Mouse (Mus musculus) hindbrain, embryonic 10.5 days (tissue): ENCODE measurements around the gene Anp32b. TPM values are rescaled to one million over a fixed set of nuclear protein-coding genes. Genes with fewer than 3 reads are reported as not detected.

Source experiments
- DNase-seq: peaks from one replicate; pipeline ENCODE4 v3.0.0-alpha.2; 2017; ENCODE audit warnings: low spot score
- H3K27ac ChIP-seq: fragments of 300-500 bp; sonication (generic); 2 replicates; pipeline ENCODE4 v1.5.1; 2016; ENCODE audit warnings: mild to moderate bottlenecking, moderate library complexity
- H3K27me3 ChIP-seq: fragments of 300-500 bp; sonication (generic); 2 replicates; pipeline ENCODE4 v1.6.1; 2016; ENCODE audit warnings: mild to moderate bottlenecking; ENCODE audit not compliant: poor library complexity, insufficient read depth, severe bottlenecking
- H3K36me3 ChIP-seq: fragments of 300-500 bp; sonication (generic); 2 replicates; pipeline ENCODE4 v1.6.1; 2016; ENCODE audit warnings: mild to moderate bottlenecking, moderate library complexity
- H3K4me1 ChIP-seq: fragments of 300-500 bp; sonication (generic); replicated peaks from 2 replicates; pipeline ENCODE4 v1.6.1; 2016; ENCODE audit warnings: mild to moderate bottlenecking
- H3K4me3 ChIP-seq: fragments of 300-500 bp; sonication (generic); 2 replicates; pipeline ENCODE4 v1.5.1; 2016; ENCODE audit warnings: mild to moderate bottlenecking, moderate library complexity
- H3K9me3 ChIP-seq: fragments of 300-500 bp; sonication (generic); 2 replicates; pipeline ENCODE4 v1.6.1; 2016; ENCODE audit warnings: mild to moderate bottlenecking, moderate library complexity
- WGBS: fragments of 180-500 bp; shearing (Covaris S2); methylation state at CpG from one replicate; pipeline ENCODE4 v1.1.7; 2016; 5-methylcytosine and 5-hydroxymethylcytosine counted together
- polyA plus RNA-seq: library from polyadenylated mRNA; unstranded; fragments of >200 nt; fragmentation: Nextera tagmentation; extraction: Ambion mirVana; gene quantifications from 2 replicates; pipeline ENCODE4 v1.2.1, GENCODE M21; 2016

Anp32b gene
- polyA plus RNA-seq, 1 experiment from 2014 or later, result 250 TPM

GRCm38 (mm10) chr4:46457186-46457585, 6.5 kb downstream of the Anp32b start:
- over 99% methylated on average over 3 of the region's 3 CpGs for WGBS
- H3K36me3 ChIP-seq, result peaks cover 65% of the 10 kb centered on the region
- DNase-seq, result no peak

GRCm38 (mm10) chr4:46458411-46458810, 7.7 kb downstream of the Anp32b start:
- no peak for DNase-seq
- Histone ChIP-seq H3K4me1 (peaks cover 24% of the 10 kb centered on the region), H3K4me3 (no peak overlapping the region), H3K27me3 (no peaks in the 10 kb centered on the region), H3K27ac (no peak overlapping the region), H3K36me3 (peaks cover 74% of the 10 kb centered on the region), H3K9me3 (no peaks in the 10 kb centered on the region)
- WGBS, result 92% methylated on average over 2 of the region's 2 CpGs

More at GRCm38 (mm10) chr4:46457186-46457585, 6.5 kb downstream of the Anp32b start:
- no peaks in the 10 kb centered on the region for H3K9me3 ChIP-seq
- peaks cover 36% of the 10 kb centered on the region for H3K4me1 ChIP-seq
- H3K27ac ChIP-seq, result no peak overlapping the region
- no peaks in the 10 kb centered on the region for H3K27me3 ChIP-seq
- H3K4me3 ChIP-seq, result no peak overlapping the region

GRCm38 (mm10) chr4:46463130-46463830, 12.6 kb downstream of the Anp32b start:
- Histone ChIP-seq H3K9me3 (no peaks in the 10 kb centered on the region), H3K4me1 (no peaks in the 10 kb centered on the region), H3K36me3 (peaks cover 96% of the 10 kb centered on the region), H3K27ac (no peak overlapping the region), H3K27me3 (no peaks in the 10 kb centered on the region), H3K4me3 (no peak overlapping the region)
- 87% methylated on average over 7 of the region's 7 CpGs for WGBS
- peak; percentile 40 for DNase-seq

- no peak overlapping the region for H3K27ac ChIP-seq
- H3K27me3 ChIP-seq, result no peaks in the 10 kb centered on the region
- no peaks in the 10 kb centered on the region for H3K9me3 ChIP-seq
- no peak for DNase-seq
- WGBS, result 92% methylated on average over 3 of the region's 3 CpGs
- peaks cover 100% of the 10 kb centered on the region for H3K36me3 ChIP-seq
- no peak overlapping the region for H3K4me3 ChIP-seq
- no peaks in the 10 kb centered on the region for H3K4me1 ChIP-seq
Measured at GRCm38 (mm10) chr4:46465740-46466139, 15.0 kb downstream of the Anp32b start.

GRCm38 (mm10) chr4:46475101-46475500, 24.4 kb downstream of the Anp32b start:
- peaks cover 88% of the 10 kb centered on the region for H3K36me3 ChIP-seq
- H3K4me1 ChIP-seq, result no peaks in the 10 kb centered on the region
- no peaks in the 10 kb centered on the region for H3K27me3 ChIP-seq
- WGBS, result 96% methylated on average over 5 of the region's 5 CpGs
- H3K27ac ChIP-seq, result no peak overlapping the region
- H3K9me3 ChIP-seq, result no peaks in the 10 kb centered on the region
- no peak overlapping the region for H3K4me3 ChIP-seq
- DNase-seq, result no peak

- H3K4me1 ChIP-seq, result no peaks in the 10 kb centered on the region
- peaks cover 49% of the 10 kb centered on the region for H3K36me3 ChIP-seq
- H3K9me3 ChIP-seq, result no peaks in the 10 kb centered on the region
- WGBS, result 100% methylated on average over 2 of the region's 2 CpGs
- no peak for DNase-seq
- H3K27ac ChIP-seq, result no peak overlapping the region
- H3K4me3 ChIP-seq, result no peak overlapping the region
- H3K27me3 ChIP-seq, result no peaks in the 10 kb centered on the region
Measured at GRCm38 (mm10) chr4:46479081-46479480, 28.4 kb downstream of the Anp32b start.

GRCm38 (mm10) chr4:46485696-46486417, 35.2 kb downstream of the Anp32b start:
- DNase-seq, result no peak
- Histone ChIP-seq H3K4me1 (peaks cover 15% of the 10 kb centered on the region), H3K36me3 (no peaks in the 10 kb centered on the region), H3K4me3 (no peak overlapping the region), H3K27ac (no peak overlapping the region), H3K27me3 (no peaks in the 10 kb centered on the region), H3K9me3 (no peaks in the 10 kb centered on the region)
- WGBS, result 56% methylated on average over 14 of the region's 14 CpGs

GRCm38 (mm10) chr4:46487348-46487747, 36.6 kb downstream of the Anp32b start:
- no peak for DNase-seq
- Histone ChIP-seq H3K4me3 (no peak overlapping the region), H3K9me3 (no peaks in the 10 kb centered on the region), H3K36me3 (peaks cover 6% of the 10 kb centered on the region; the same call in 1 of the 2 replicates), H3K27ac (no peak overlapping the region), H3K27me3 (no peaks in the 10 kb centered on the region), H3K4me1 (peaks cover 15% of the 10 kb centered on the region)
- 94% methylated on average over 5 of the region's 5 CpGs for WGBS

GRCm38 (mm10) chr4:46489028-46489925, 38.6 kb downstream of the Anp32b start, which contains the start of gene Nans:
TSS of gene Nans (plus strand) at chr4:46489248.
- Histone ChIP-seq H3K27ac (peak within 1 kb of the TSS; percentile 89), H3K4me1 (peaks cover 15% of the 10 kb centered on the region), H3K9me3 (no peaks in the 10 kb centered on the region), H3K36me3 (peaks cover 25% of the 10 kb centered on the region), H3K27me3 (peaks cover 18% of the 10 kb centered on the region; the same call in 1 of the 2 replicates), H3K4me3 (peak within 1 kb of the TSS; percentile 80)
- DNase-seq, result peak; percentile 94
- under 1% methylated on average over 58 of the region's 58 CpGs for WGBS

GRCm38 (mm10) chr4:46493071-46493470, 42.4 kb downstream of the Anp32b start:
- no peak for DNase-seq
- peaks cover 51% of the 10 kb centered on the region for H3K36me3 ChIP-seq
- 91% methylated on average over 6 of the region's 6 CpGs for WGBS

GRCm38 (mm10) chr4:46495543-46495942, 44.8 kb downstream of the Anp32b start:
- peaks cover 9% of the 10 kb centered on the region for H3K4me1 ChIP-seq
- H3K27ac ChIP-seq, result no peak overlapping the region
- 89% methylated on average over 12 of the region's 12 CpGs for WGBS
- DNase-seq, result no peak
- H3K27me3 ChIP-seq, result peaks cover 66% of the 10 kb centered on the region
- H3K4me3 ChIP-seq, result no peak overlapping the region
- H3K36me3 ChIP-seq, result peaks cover 65% of the 10 kb centered on the region
- H3K9me3 ChIP-seq, result no peaks in the 10 kb centered on the region

More at GRCm38 (mm10) chr4:46493071-46493470, 42.4 kb downstream of the Anp32b start:
- Histone ChIP-seq H3K4me3 (no peak overlapping the region), H3K27ac (no peak overlapping the region), H3K4me1 (peaks cover 9% of the 10 kb centered on the region), H3K9me3 (no peaks in the 10 kb centered on the region), H3K27me3 (peaks cover 52% of the 10 kb centered on the region)

GRCm38 (mm10) chr4:46497286-46497892, 46.7 kb downstream of the Anp32b start:
- 45% methylated on average over 4 of the region's 4 CpGs for WGBS
- Histone ChIP-seq H3K9me3 (no peaks in the 10 kb centered on the region), H3K4me1 (peaks cover 11% of the 10 kb centered on the region), H3K36me3 (peaks cover 77% of the 10 kb centered on the region), H3K27ac (no peak overlapping the region), H3K27me3 (peaks cover 85% of the 10 kb centered on the region), H3K4me3 (no peak overlapping the region)
- peak; percentile 62 for DNase-seq
